Mouse (Mus musculus): ENCODE data around the gene Elavl3.

- no peak for TF ChIP-seq CEBPB (IDR thresholded peaks at IDR 0.05; ENCODE audit: insufficient read depth, poor library complexity, severe bottlenecking)
- no peak for TF ChIP-seq MAX (IDR thresholded peaks at IDR 0.05; ENCODE audit: low read depth)
These were observed 40.9 kb upstream of the Elavl3 start for GRCm38 (mm10) chr9:22092746-22093145.

Data from myocyte (in vitro differentiated cells).